Mouse (Mus musculus): ENCODE data around the gene Tcte1. TPM values are rescaled to one million over a fixed set of nuclear protein-coding genes. Genes with fewer than 3 reads are reported as not detected.

Tcte1 gene
- polyA plus RNA-seq, 1 experiment from 2014 or later = 6.2 TPM

GRCm38 (mm10) chr17:45536264-45536663 lies 13.0 kb downstream of the Tcte1 start:
- no peak overlapping the region for H3K27ac ChIP-seq (replicated peaks)
- no peak overlapping the region for H3K9ac ChIP-seq
- H3K4me2 ChIP-seq (replicated peaks) = no peak overlapping the region
- H3K36me3 ChIP-seq = no peaks in the 10 kb centered on the region
- no peaks in the 10 kb centered on the region for H3K4me1 ChIP-seq
- H3K9me3 ChIP-seq (replicated peaks) = no peaks in the 10 kb centered on the region
- H3K4me3 ChIP-seq (replicated peaks) = no peak overlapping the region
- WGBS = 6% methylated on average over 5 of the region's 5 CpGs
- no peak for ATAC-seq (ENCODE audit: insufficient number of reproducible peaks, low FRiP score, low TSS enrichment, low read depth)
- peaks cover 71% of the 10 kb centered on the region for H3K27me3 ChIP-seq

GRCm38 (mm10) chr17:45538394-45538793 lies 15.2 kb downstream of the Tcte1 start:
- no peaks in the 10 kb centered on the region for H3K9me3 ChIP-seq (replicated peaks)
- H3K36me3 ChIP-seq = no peaks in the 10 kb centered on the region
- H3K27me3 ChIP-seq = peaks cover 66% of the 10 kb centered on the region
- no peak for ATAC-seq (ENCODE audit: insufficient number of reproducible peaks, low FRiP score, low TSS enrichment, low read depth)
- no peak overlapping the region for H3K4me2 ChIP-seq (replicated peaks)
- no peaks in the 10 kb centered on the region for H3K4me1 ChIP-seq
- H3K27ac ChIP-seq (replicated peaks) = no peak overlapping the region
- 60% methylated on average over 4 of the region's 4 CpGs for WGBS
- no peak overlapping the region for H3K4me3 ChIP-seq (replicated peaks)
- no peak overlapping the region for H3K9ac ChIP-seq

DNA sequence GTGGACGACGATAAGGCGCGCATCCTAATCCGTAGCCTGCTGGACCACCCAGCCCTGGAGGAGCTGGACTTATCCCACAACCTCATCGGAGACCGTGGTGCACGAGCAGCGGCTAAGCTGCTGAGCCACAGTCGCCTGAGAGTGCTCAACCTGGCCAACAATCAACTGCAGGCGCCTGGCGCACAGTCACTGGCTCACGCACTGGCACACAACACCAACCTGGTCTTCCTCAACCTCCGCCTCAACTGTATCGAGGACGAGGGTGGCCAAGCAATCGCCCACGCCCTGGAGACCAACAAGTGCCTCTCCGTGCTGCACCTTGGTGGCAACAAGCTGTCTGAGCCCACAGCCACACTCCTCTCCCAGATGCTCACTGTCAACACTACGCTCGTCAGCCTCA lies 16.4 kb downstream of the Tcte1 start:
- no peaks in the 10 kb centered on the region for H3K9me3 ChIP-seq (replicated peaks)
- H3K27ac ChIP-seq (replicated peaks) = no peak overlapping the region
- 78% methylated on average over 21 of the region's 21 CpGs for WGBS
- no peak overlapping the region for H3K4me3 ChIP-seq (replicated peaks)
- H3K27me3 ChIP-seq = peaks cover 69% of the 10 kb centered on the region
- H3K4me2 ChIP-seq (replicated peaks) = no peak overlapping the region
- no peak overlapping the region for H3K9ac ChIP-seq
- no peak for ATAC-seq (ENCODE audit: insufficient number of reproducible peaks, low FRiP score, low TSS enrichment, low read depth)
- H3K4me1 ChIP-seq = peaks cover 9% of the 10 kb centered on the region
- H3K36me3 ChIP-seq = no peaks in the 10 kb centered on the region

- Histone ChIP-seq H3K27ac (replicated peaks) (no peak overlapping the region), H3K4me1 (peaks cover 22% of the 10 kb centered on the region), H3K4me2 (replicated peaks) (no peak overlapping the region), H3K4me3 (replicated peaks) (no peak overlapping the region), H3K27me3 (peaks cover 72% of the 10 kb centered on the region), H3K9me3 (replicated peaks) (no peaks in the 10 kb centered on the region), H3K36me3 (no peaks in the 10 kb centered on the region), H3K9ac (no peak overlapping the region)
- no peak for ATAC-seq (ENCODE audit: insufficient number of reproducible peaks, low FRiP score, low TSS enrichment, low read depth)
- WGBS = 31% methylated on average over 6 of the region's 6 CpGs
Measured at GRCm38 (mm10) chr17:45542129-45542528, 18.9 kb downstream of the Tcte1 start.

DNA sequence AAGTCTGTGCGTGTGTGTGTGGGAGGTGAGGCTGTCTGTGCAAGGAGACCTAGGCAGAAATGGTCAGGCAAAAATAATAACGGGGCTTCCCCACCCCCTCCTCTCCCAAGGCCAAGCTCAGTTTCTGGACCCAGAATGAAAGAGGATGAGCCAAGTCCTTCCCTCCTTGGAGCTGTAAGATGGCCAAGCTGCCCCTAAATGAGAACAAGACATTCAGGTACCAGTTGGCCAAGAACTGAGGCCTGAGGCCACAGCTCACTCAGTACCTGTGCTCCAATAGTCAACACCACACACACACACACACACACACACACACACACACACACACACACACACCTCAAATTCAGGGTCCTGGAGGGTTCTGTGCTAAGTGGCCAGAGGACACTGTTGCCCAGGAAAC lies 19.5 kb downstream of the Tcte1 start:
- no peaks in the 10 kb centered on the region for H3K36me3 ChIP-seq
- H3K4me1 ChIP-seq = peaks cover 22% of the 10 kb centered on the region
- H3K4me3 ChIP-seq (replicated peaks) = no peak overlapping the region
- H3K27ac ChIP-seq (replicated peaks) = no peak overlapping the region
- no peaks in the 10 kb centered on the region for H3K9me3 ChIP-seq (replicated peaks)
- H3K27me3 ChIP-seq = peaks cover 78% of the 10 kb centered on the region
- no peak overlapping the region for H3K9ac ChIP-seq
- no peak for ATAC-seq (ENCODE audit: insufficient number of reproducible peaks, low FRiP score, low TSS enrichment, low read depth)
- 74% methylated on average over 2 of the region's 2 CpGs for WGBS
- no peak overlapping the region for H3K4me2 ChIP-seq (replicated peaks)

- no peak overlapping the region for H3K9ac ChIP-seq
- ATAC-seq (ENCODE audit: insufficient number of reproducible peaks, low FRiP score, low TSS enrichment, low read depth) = no peak
- 43% methylated on average over 1 of the region's 1 CpGs for WGBS
Measured at GRCm38 (mm10) chr17:45543115-45543514, 19.9 kb downstream of the Tcte1 start.

GRCm38 (mm10) chr17:45544001-45544872 lies 21.0 kb downstream of the Tcte1 start:
- Histone ChIP-seq H3K4me1 (peaks cover 27% of the 10 kb centered on the region), H3K36me3 (no peaks in the 10 kb centered on the region), H3K9ac (no peak overlapping the region), H3K4me3 (replicated peaks) (peak overlapping the region; percentile 17; the same call in 1 of the 2 replicates), H3K4me2 (replicated peaks) (0 out of 2 replicates have a peak overlapping the region, but pooled peaks have one; percentile 37), H3K9me3 (replicated peaks) (no peaks in the 10 kb centered on the region), H3K27me3 (peaks cover 69% of the 10 kb centered on the region), H3K27ac (replicated peaks) (no peak overlapping the region)
- WGBS = 21% methylated on average over 24 of the region's 24 CpGs
- ATAC-seq (ENCODE audit: insufficient number of reproducible peaks, low FRiP score, low TSS enrichment, low read depth) = peak; percentile 35; the same call in 1 of the 2 replicates

More at GRCm38 (mm10) chr17:45543115-45543514, 19.9 kb downstream of the Tcte1 start:
- no peak overlapping the region for H3K4me2 ChIP-seq (replicated peaks)
- no peak overlapping the region for H3K27ac ChIP-seq (replicated peaks)
- H3K9me3 ChIP-seq (replicated peaks) = no peaks in the 10 kb centered on the region
- peaks cover 78% of the 10 kb centered on the region for H3K27me3 ChIP-seq
- peaks cover 22% of the 10 kb centered on the region for H3K4me1 ChIP-seq
- H3K4me3 ChIP-seq (replicated peaks) = no peak overlapping the region
- no peaks in the 10 kb centered on the region for H3K36me3 ChIP-seq

DNA sequence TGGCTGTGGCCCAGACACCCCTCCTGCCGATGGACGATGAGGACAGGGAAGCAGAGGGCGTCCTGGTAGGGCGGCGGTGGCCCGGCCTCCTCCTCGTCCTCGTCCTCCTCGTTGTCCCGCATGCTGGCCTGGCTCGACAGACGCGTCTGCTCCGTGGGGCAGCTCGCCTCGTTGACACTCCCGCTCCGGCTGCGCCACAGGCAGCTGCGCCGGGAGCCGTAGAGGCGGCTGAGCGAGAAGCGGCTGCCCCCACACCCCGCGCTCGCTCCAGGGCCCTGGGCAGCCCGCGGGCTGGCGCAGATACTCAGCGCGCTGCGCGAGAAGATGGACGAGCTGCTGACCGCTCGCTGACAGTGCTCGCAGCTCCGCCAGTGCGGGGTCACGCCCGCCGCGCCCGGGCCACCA lies 21.6 kb downstream of the Tcte1 start:
- Histone ChIP-seq H3K4me3 (replicated peaks) (peak overlapping the region; percentile 17), H3K36me3 (no peaks in the 10 kb centered on the region), H3K9ac (no peak overlapping the region), H3K27ac (replicated peaks) (no peak overlapping the region), H3K9me3 (replicated peaks) (no peaks in the 10 kb centered on the region), H3K4me1 (peaks cover 30% of the 10 kb centered on the region), H3K4me2 (replicated peaks) (peak overlapping the region; percentile 37; the same call in 1 of the 2 replicates), H3K27me3 (peaks cover 63% of the 10 kb centered on the region)
- WGBS = 34% methylated on average over 46 of the region's 46 CpGs
- no peak for ATAC-seq (ENCODE audit: insufficient number of reproducible peaks, low FRiP score, low TSS enrichment, low read depth)

DNA sequence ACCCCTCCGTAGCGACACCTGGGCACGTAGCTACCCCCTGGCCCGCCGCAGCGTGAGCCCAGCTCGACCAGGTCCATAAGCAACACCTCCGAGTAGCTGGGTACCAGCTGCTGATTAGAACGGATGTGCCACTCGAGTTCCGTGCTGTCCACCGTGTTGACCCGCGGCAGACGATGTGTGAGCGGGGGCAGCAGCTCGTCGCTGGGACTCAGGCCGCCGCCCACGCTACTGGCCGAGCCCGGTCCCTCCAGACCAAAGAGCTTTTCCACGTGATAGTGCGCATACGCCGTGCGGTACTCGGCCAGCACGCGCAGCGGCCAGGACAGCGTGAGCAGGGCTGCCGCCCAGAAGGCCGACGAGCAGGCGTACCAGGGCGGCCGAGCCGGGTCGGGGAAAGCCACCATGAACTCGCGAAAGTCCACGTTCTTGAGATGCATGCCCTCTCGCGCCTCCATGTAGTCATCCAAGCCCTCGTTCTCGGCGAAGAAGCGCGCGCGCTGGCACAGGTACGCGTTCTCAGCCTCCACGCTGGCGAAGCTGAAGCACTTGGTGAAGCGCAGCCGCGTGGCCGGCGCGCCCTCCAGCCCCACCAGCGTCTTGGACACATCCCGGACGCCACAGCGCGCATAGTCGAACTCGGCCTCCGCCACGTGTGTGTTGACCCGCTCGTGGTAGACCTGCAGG lies 22.2 kb downstream of the Tcte1 start:
- no peak overlapping the region for H3K9ac ChIP-seq
- peak overlapping the region; percentile 37; the same call in 1 of the 2 replicates for H3K4me2 ChIP-seq (replicated peaks)
- ATAC-seq (ENCODE audit: insufficient number of reproducible peaks, low FRiP score, low TSS enrichment, low read depth) = no peak
- no peaks in the 10 kb centered on the region for H3K36me3 ChIP-seq
- H3K27ac ChIP-seq (replicated peaks) = no peak overlapping the region
- WGBS = 31% methylated on average over 74 of the region's 74 CpGs
- peaks cover 31% of the 10 kb centered on the region for H3K4me1 ChIP-seq
- H3K9me3 ChIP-seq (replicated peaks) = no peaks in the 10 kb centered on the region
- peak overlapping the region; percentile 17 for H3K4me3 ChIP-seq (replicated peaks)
- peaks cover 63% of the 10 kb centered on the region for H3K27me3 ChIP-seq

DNA sequence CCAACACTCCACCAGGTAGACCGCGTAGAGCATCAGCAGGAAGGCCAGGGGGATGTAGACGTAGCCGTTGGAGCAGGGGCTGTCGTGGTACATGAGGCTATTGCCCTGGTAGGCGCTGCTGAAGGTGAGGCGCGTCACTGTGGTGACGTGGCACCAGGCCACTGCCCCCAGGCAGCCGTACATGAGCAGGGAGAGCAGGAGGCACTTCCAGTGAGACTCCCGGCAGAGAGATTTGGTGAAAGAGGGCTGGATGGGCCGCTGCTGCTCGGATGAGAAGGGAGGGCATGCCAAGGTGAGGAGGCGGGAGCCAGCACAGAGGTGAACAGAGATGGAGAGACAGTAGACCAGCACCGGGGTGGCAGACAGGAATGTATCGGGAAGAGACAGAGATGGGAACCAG lies 23.7 kb downstream of the Tcte1 start:
- peaks cover 31% of the 10 kb centered on the region for H3K4me1 ChIP-seq
- no peaks in the 10 kb centered on the region for H3K9me3 ChIP-seq (replicated peaks)
- no peak overlapping the region for H3K4me3 ChIP-seq (replicated peaks)
- no peak overlapping the region for H3K4me2 ChIP-seq (replicated peaks)
- no peaks in the 10 kb centered on the region for H3K36me3 ChIP-seq
- H3K27ac ChIP-seq (replicated peaks) = no peak overlapping the region
- 75% methylated on average over 16 of the region's 16 CpGs for WGBS
- peaks cover 64% of the 10 kb centered on the region for H3K27me3 ChIP-seq
- no peak for ATAC-seq (ENCODE audit: insufficient number of reproducible peaks, low FRiP score, low TSS enrichment, low read depth)
- H3K9ac ChIP-seq = no peak overlapping the region

DNA sequence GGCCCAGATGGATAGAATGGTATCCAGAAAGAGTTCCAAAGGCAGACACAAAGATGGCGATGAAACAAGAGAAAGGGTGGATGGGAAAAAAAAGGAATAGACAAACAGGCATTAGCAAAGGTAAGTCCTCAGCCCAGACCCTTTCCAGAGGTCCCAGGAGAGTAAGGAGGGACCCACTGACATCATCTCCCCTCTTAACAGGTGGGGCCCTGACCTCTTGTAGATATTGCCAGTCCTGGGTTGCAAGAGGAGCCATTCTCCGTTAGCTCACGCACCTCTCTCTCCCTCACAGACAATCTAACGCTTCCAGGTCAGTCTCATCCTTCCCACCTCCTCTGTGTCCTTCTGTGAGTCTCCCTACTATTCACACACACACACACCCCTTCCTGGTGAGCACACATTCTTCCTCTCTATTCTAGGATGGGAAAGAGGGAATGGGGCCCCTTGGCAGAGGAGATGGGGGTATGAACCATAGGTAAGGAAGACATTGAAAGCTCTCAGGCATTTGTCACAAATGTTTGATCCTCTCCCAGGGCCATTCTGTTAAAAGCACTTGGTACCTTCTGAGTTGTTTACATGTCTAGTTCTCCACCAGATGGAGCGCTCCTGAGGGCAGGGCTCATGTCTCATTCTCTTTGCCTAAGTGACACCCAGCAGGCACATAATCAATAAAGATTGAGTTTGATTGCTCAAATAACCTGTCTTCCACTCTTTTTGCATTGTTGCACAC lies 24.4 kb downstream of the Tcte1 start:
- H3K9me3 ChIP-seq (replicated peaks) = no peaks in the 10 kb centered on the region
- H3K27me3 ChIP-seq = peaks cover 62% of the 10 kb centered on the region
- no peak overlapping the region for H3K9ac ChIP-seq
- no peaks in the 10 kb centered on the region for H3K36me3 ChIP-seq
- no peak overlapping the region for H3K4me2 ChIP-seq (replicated peaks)
- no peak for ATAC-seq (ENCODE audit: insufficient number of reproducible peaks, low FRiP score, low TSS enrichment, low read depth)
- H3K4me3 ChIP-seq (replicated peaks) = no peak overlapping the region
- H3K4me1 ChIP-seq = peaks cover 31% of the 10 kb centered on the region
- 83% methylated on average over 5 of the region's 5 CpGs for WGBS
- H3K27ac ChIP-seq (replicated peaks) = no peak overlapping the region
